Mouse (Mus musculus) spleen, postnatal 4 days (tissue): ENCODE results near the gene Inca1.

Experiments used
- DNase-seq, 2 experiments: peaks; one replicate each; pipeline ENCODE4 v3.0.0; 2022; ENCODE audit warnings: low spot score in 2 of 2

Inca1 gene

GRCm38 (mm10) chr11:70653345-70654197 lies 46.4 kb downstream of the Inca1 start:
- DNase-seq: peak; percentile 78 to 90

- peak in 1 of 2 experiments; percentile 72 for DNase-seq
Measured at GRCm38 (mm10) chr11:70652884-70653344, 47.0 kb downstream of the Inca1 start.

- no peak for DNase-seq
Measured at GRCm38 (mm10) chr11:70652029-70652883, 47.7 kb downstream of the Inca1 start.

GRCm38 (mm10) chr11:70651391-70651790 lies 48.6 kb downstream of the Inca1 start:
- DNase-seq: no peak

- no peak for DNase-seq
Measured at GRCm38 (mm10) chr11:70650322-70651175, 49.4 kb downstream of the Inca1 start.

GRCm38 (mm10) chr11:70649185-70649734 lies 50.7 kb downstream of the Inca1 start:
- no peak for DNase-seq

GRCm38 (mm10) chr11:70648512-70648911 lies 51.4 kb downstream of the Inca1 start:
- no peak for DNase-seq

GRCm38 (mm10) chr11:70647716-70648420 lies 52.1 kb downstream of the Inca1 start:
- DNase-seq: peak; percentile 62 to 86

- DNase-seq: peak; percentile 96 to 97
Measured at GRCm38 (mm10) chr11:70646691-70647650, 53.0 kb downstream of the Inca1 start, which contains the start of the genes Rnf167 and Slc25a11. TSS of gene Rnf167 (plus strand) at chr11:70647235. TSS of gene Slc25a11 (minus strand) at chr11:70647479.

GRCm38 (mm10) chr11:70646259-70646555 lies 53.7 kb downstream of the Inca1 start:
- DNase-seq: no peak

GRCm38 (mm10) chr11:70645461-70646258 lies 54.3 kb downstream of the Inca1 start:
- DNase-seq: peak in 1 of 2 experiments; percentile 64

GRCm38 (mm10) chr11:70644564-70645103 lies 55.3 kb downstream of the Inca1 start:
- DNase-seq: peak in 1 of 2 experiments; percentile 58

- no peak for DNase-seq
Measured at GRCm38 (mm10) chr11:70643051-70643450, 56.9 kb downstream of the Inca1 start.

- DNase-seq: peak in 1 of 2 experiments; percentile 58
Measured at GRCm38 (mm10) chr11:70641241-70641640, 58.7 kb downstream of the Inca1 start.

- no peak for DNase-seq
Measured at GRCm38 (mm10) chr11:70639976-70640375, 60.0 kb downstream of the Inca1 start.

GRCm38 (mm10) chr11:70638714-70639278 lies 61.2 kb downstream of the Inca1 start, which contains the start of gene Gp1ba:
TSS of gene Gp1ba (plus strand) at chr11:70639122.
- peak in 1 of 2 experiments; percentile 62 for DNase-seq
